Mouse (Mus musculus): ENCODE results near the gene Txnl4b. TPM values are rescaled to one million over a fixed set of nuclear protein-coding genes. Genes with fewer than 3 reads are reported as not detected.
A peak's percentile ranks its signal among the peaks of the same experiment; 100 is the strongest.

Txnl4b gene
- total and polyA plus RNA-seq, 2 experiments from 2014 or later, result 14.0 to 32.9 TPM

GRCm38 (mm10) chr8:109593117-109593788 is 27.6 kb downstream of the Txnl4b start:
- H3K4me1 ChIP-seq (ENCODE audit: insufficient read depth, low read length), result no peaks in the 10 kb centered on the region
- peak; percentile 66 for TF ChIP-seq CTCF (IDR thresholded peaks at IDR 0.05; ENCODE audit: low read depth)
- H3K4me2 ChIP-seq (ENCODE audit: low read depth, low read length), result no peak overlapping the region
- WGBS, result 77% methylated on average over 6 of the region's 6 CpGs
- DNase-seq (ENCODE audit: low spot score), result peak; percentile 56
- no peak overlapping the region for H3K4me3 ChIP-seq (ENCODE audit: low read length)
- no peak overlapping the region for H3K9ac ChIP-seq (replicated peaks; ENCODE audit: low read length)
- no peak overlapping the region for H3K27ac ChIP-seq
- no peaks in the 10 kb centered on the region for H3K9me3 ChIP-seq (ENCODE audit: low read length)
- ATAC-seq, result no peak
- H3K36me3 ChIP-seq (ENCODE audit: insufficient read depth, low read length), result peaks cover 12% of the 10 kb centered on the region
- no peaks in the 10 kb centered on the region for H3K27me3 ChIP-seq (ENCODE audit: insufficient read depth, low read length)

GRCm38 (mm10) chr8:109595854-109596253 is 30.2 kb downstream of the Txnl4b start:
- no peak overlapping the region for H3K27ac ChIP-seq
- no peak overlapping the region for H3K4me2 ChIP-seq (ENCODE audit: low read depth, low read length)
- peak; percentile 88 for TF ChIP-seq CTCF (IDR thresholded peaks at IDR 0.05; ENCODE audit: low read depth)
- H3K9ac ChIP-seq (replicated peaks; ENCODE audit: low read length), result no peak overlapping the region
- no peak overlapping the region for H3K4me3 ChIP-seq (ENCODE audit: low read length)
- no peaks in the 10 kb centered on the region for H3K4me1 ChIP-seq (ENCODE audit: insufficient read depth, low read length)
- DNase-seq (ENCODE audit: low spot score), result peak; percentile 46
- WGBS, result 52% methylated on average over 8 of the region's 8 CpGs
- H3K27me3 ChIP-seq (ENCODE audit: insufficient read depth, low read length), result no peaks in the 10 kb centered on the region
- H3K9me3 ChIP-seq (ENCODE audit: low read length), result no peaks in the 10 kb centered on the region
- no peak for ATAC-seq
- H3K36me3 ChIP-seq (ENCODE audit: insufficient read depth, low read length), result peaks cover 12% of the 10 kb centered on the region

- peaks cover 10% of the 10 kb centered on the region; the same call in 1 of the 2 replicates for H3K4me1 ChIP-seq (ENCODE audit: insufficient read depth, low read length)
- no peak overlapping the region for H3K4me2 ChIP-seq (ENCODE audit: low read depth, low read length)
- no peak for DNase-seq (ENCODE audit: low spot score)
- peaks cover 22% of the 10 kb centered on the region for H3K36me3 ChIP-seq (ENCODE audit: insufficient read depth, low read length)
- TF ChIP-seq CTCF (IDR thresholded peaks at IDR 0.05; ENCODE audit: low read depth), result no peak
- no peak overlapping the region for H3K4me3 ChIP-seq (ENCODE audit: low read length)
- 81% methylated on average over 2 of the region's 2 CpGs for WGBS
- no peaks in the 10 kb centered on the region for H3K27me3 ChIP-seq (ENCODE audit: insufficient read depth, low read length)
- no peak for ATAC-seq
- H3K9me3 ChIP-seq (ENCODE audit: low read length), result no peaks in the 10 kb centered on the region
- no peak overlapping the region for H3K9ac ChIP-seq (replicated peaks; ENCODE audit: low read length)
- H3K27ac ChIP-seq, result no peak overlapping the region
Measured at GRCm38 (mm10) chr8:109606725-109607124, 41.0 kb downstream of the Txnl4b start.

GRCm38 (mm10) chr8:109607650-109608049 is 42.0 kb downstream of the Txnl4b start:
- DNase-seq (ENCODE audit: low spot score) (peak; percentile 3), ATAC-seq (no peak)
- WGBS, result 10% methylated on average over 12 of the region's 12 CpGs
- Histone ChIP-seq H3K27me3 (ENCODE audit: insufficient read depth, low read length) (no peaks in the 10 kb centered on the region), H3K9me3 (ENCODE audit: low read length) (no peaks in the 10 kb centered on the region), H3K27ac (no peak overlapping the region), H3K4me2 (ENCODE audit: low read depth, low read length) (peak overlapping the region; percentile 96), H3K4me1 (ENCODE audit: insufficient read depth, low read length) (peaks cover 10% of the 10 kb centered on the region; the same call in 1 of the 2 replicates), H3K4me3 (ENCODE audit: low read length) (peak overlapping the region; percentile 63), H3K36me3 (ENCODE audit: insufficient read depth, low read length) (peaks cover 15% of the 10 kb centered on the region), H3K9ac (replicated peaks; ENCODE audit: low read length) (peak overlapping the region; percentile 71)
- no peak for TF ChIP-seq CTCF (IDR thresholded peaks at IDR 0.05; ENCODE audit: low read depth)

- peak within 1 kb of the TSS; percentile 71 for H3K9ac ChIP-seq (replicated peaks; ENCODE audit: low read length)
- H3K27ac ChIP-seq, result peak within 1 kb of the TSS; percentile 98
- peaks cover 10% of the 10 kb centered on the region; the same call in 1 of the 2 replicates for H3K4me1 ChIP-seq (ENCODE audit: insufficient read depth, low read length)
- peaks cover 6% of the 10 kb centered on the region for H3K36me3 ChIP-seq (ENCODE audit: insufficient read depth, low read length)
- H3K4me3 ChIP-seq (ENCODE audit: low read length), result peak within 1 kb of the TSS; percentile 63
- DNase-seq (ENCODE audit: low spot score) (peak; percentile 99), ATAC-seq (peak; percentile 99)
- H3K9me3 ChIP-seq (ENCODE audit: low read length), result no peaks in the 10 kb centered on the region
- H3K27me3 ChIP-seq (ENCODE audit: insufficient read depth, low read length), result no peaks in the 10 kb centered on the region
- WGBS, result under 1% methylated on average over 42 of the region's 42 CpGs
- H3K4me2 ChIP-seq (ENCODE audit: low read depth, low read length), result peak within 1 kb of the TSS; percentile 96
- TF ChIP-seq CTCF (IDR thresholded peaks at IDR 0.05; ENCODE audit: low read depth), result peak; percentile 63
Measured at GRCm38 (mm10) chr8:109608271-109609152, 42.8 kb downstream of the Txnl4b start, which contains the start of gene Dhodh. Dhodh (minus strand) TSS chr8:109608673.

- H3K4me2 ChIP-seq (ENCODE audit: low read depth, low read length), result peak overlapping the region; percentile 96
- H3K4me3 ChIP-seq (ENCODE audit: low read length), result peak overlapping the region; percentile 63
- H3K9me3 ChIP-seq (ENCODE audit: low read length), result no peaks in the 10 kb centered on the region
- ATAC-seq (no peak), DNase-seq (ENCODE audit: low spot score) (no peak)
- 19% methylated on average over 5 of the region's 5 CpGs for WGBS
- H3K4me1 ChIP-seq (ENCODE audit: insufficient read depth, low read length), result peaks cover 10% of the 10 kb centered on the region; the same call in 1 of the 2 replicates
- H3K36me3 ChIP-seq (ENCODE audit: insufficient read depth, low read length), result peaks cover under 1% of the 10 kb centered on the region; the same call in 1 of the 2 replicates
- H3K9ac ChIP-seq (replicated peaks; ENCODE audit: low read length), result peak overlapping the region; percentile 71; the same call in 1 of the 2 replicates
- H3K27ac ChIP-seq, result peak overlapping the region; percentile 98
- H3K27me3 ChIP-seq (ENCODE audit: insufficient read depth, low read length), result no peaks in the 10 kb centered on the region
- TF ChIP-seq CTCF (IDR thresholded peaks at IDR 0.05; ENCODE audit: low read depth), result no peak
Measured at GRCm38 (mm10) chr8:109609153-109609502, 43.4 kb downstream of the Txnl4b start.
